Comparison of ENCODE assay signal across 21 mouse cellular contexts in the genomic region with DNA sequence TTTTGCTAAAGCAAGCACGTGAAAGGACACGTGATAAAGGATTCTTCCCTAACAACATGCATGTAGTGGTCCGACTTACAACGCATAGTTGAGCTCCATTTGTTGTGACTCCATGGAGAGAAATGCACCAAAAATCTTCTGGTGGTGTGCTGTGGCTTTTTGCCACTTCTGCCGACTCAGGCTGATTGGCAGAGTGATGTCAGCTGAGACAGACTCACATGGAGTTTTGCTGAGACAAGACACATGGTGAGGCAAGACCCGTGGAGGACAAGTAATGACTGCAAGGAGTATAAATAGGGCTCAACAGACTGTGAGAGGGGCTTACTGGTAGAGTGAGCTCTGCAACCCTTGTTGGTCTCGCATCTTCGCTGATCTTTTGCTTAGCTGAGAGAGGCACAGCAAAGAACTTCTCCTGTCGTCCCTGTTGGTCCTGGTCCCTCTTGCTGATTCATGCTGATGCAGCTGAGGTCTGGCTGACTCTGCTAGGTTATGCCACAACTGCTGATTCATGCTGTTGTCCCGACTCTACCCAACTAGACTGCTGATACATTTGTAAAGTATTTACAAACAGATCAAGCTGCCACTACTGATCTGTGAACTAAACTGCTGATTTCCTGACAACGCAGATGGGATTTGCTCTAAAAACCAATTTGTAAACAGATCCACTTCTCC. TPM values are rescaled to one million over a fixed set of nuclear protein-coding genes. Genes with fewer than 3 reads are reported as not detected.
A peak's percentile ranks its signal among the peaks of the same experiment; 100 is the strongest.
DNase-seq lines count a peak whose midpoint lies in the region; ATAC-seq and TF ChIP-seq lines count a peak whose summit lies in the region.
"Had no signal": no experiment of that assay in that cellular context is flagged by ENCODE, and none has a peak within 500 bp of the region (broad histone marks: within the 10 kb centered on the region; RNA-seq: fewer than 3 reads in every experiment).

No protein-coding gene starts in this region.

- no peak for TF ChIP-seq CTCF in G1E (IDR thresholded peaks at IDR 0.05; ENCODE audit: low read depth, low read length)
- no peak for TF ChIP-seq CTCF in embryonic fibroblast, embryonic 13.5 days (IDR thresholded peaks at IDR 0.05; ENCODE audit: borderline replicate concordance, insufficient read depth, low read length)
- no peak for TF ChIP-seq CTCF in liver, embryonic 14.5 days (IDR thresholded peaks at IDR 0.05; ENCODE audit: low read depth)

- no peak for TF ChIP-seq EP300 in liver, embryonic 14.5 days (IDR thresholded peaks at IDR 0.05; ENCODE audit: low read depth)

- no peak overlapping the region for H3K4me2 ChIP-seq in heart, embryonic 12.5 days
- H3K4me2 ChIP-seq in liver, embryonic 14.5 days (ENCODE audit: low read depth), result no peak overlapping the region; the same call in none of the 2 replicates
- no peak overlapping the region for H3K4me2 ChIP-seq in midbrain, embryonic 16.5 days (ENCODE audit: low read length)
- H3K4me2 ChIP-seq: embryonic facial prominence, embryonic 12.5 days; midbrain, embryonic 11.5 days had no signal

- peak; percentile 93 for ATAC-seq in heart, embryonic 12.5 days (ENCODE audit: insufficient number of reproducible peaks, low FRiP score)
- peak; percentile 80 for ATAC-seq in G1E (ENCODE audit: extremely low read depth, insufficient number of reproducible peaks, low FRiP score, poor library complexity, severe bottlenecking)
- peak; percentile 91 for ATAC-seq in liver, embryonic 14.5 days (ENCODE audit: insufficient read depth)
- no peak for ATAC-seq in midbrain, embryonic 16.5 days
- ATAC-seq: forebrain, embryonic 14.5 days had no signal

- WGBS in heart, embryonic 12.5 days, result 81% methylated on average over 11 of the region's 11 CpGs
- WGBS in liver, embryonic 14.5 days (ENCODE audit: insufficient replicate concordance), result 52% methylated on average over 11 of the region's 11 CpGs
- WGBS in midbrain, embryonic 16.5 days, result 92% methylated on average over 11 of the region's 11 CpGs

- peak overlapping the region; percentile 50 for H3K27ac ChIP-seq in heart, embryonic 12.5 days (ENCODE audit: poor library complexity, severe bottlenecking)
- peak overlapping the region; percentile 25; the same call in 1 of the 2 replicates for H3K27ac ChIP-seq in embryonic fibroblast, embryonic 13.5 days (ENCODE audit: insufficient read depth, low read length)
- H3K27ac ChIP-seq in liver, embryonic 14.5 days, result peak overlapping the region; percentile 59
- no peak overlapping the region for H3K27ac ChIP-seq in midbrain, embryonic 16.5 days (ENCODE audit: low read length)
- H3K27ac ChIP-seq: stomach, postnatal 0 days had no signal

- DNase-seq in heart, adult 9 months (ENCODE audit: low spot score in 2 of 2), result no peak
- DNase-seq in G1E (ENCODE audit: low spot score), result peak; percentile 18
- peak; percentile 36 to 57 (median 47) for DNase-seq in liver, embryonic 14.5 days (ENCODE audit: low read depth in 3 of 3, low spot score in 3 of 3)
- DNase-seq in left cerebral cortex, postnatal 4 days, result no peak
- DNase-seq in urinary bladder, adult 18-20 months (ENCODE audit: low spot score in 2 of 2), result no peak
- DNase-seq: cerebellum, adult 11 months; cerebellum, postnatal 36 days; heart, adult 18-20 months; kidney, adult 8-10 months; lung, postnatal 14 days; thymus, postnatal 14 days had no signal

- intact Hi-C loops in left cerebral cortex, postnatal 4 days (cut with DNase I), result no loop called here

- H3K27me3 ChIP-seq in heart, embryonic 12.5 days (replicated peaks), result no peaks in the 10 kb centered on the region
- H3K27me3 ChIP-seq in G1E (ENCODE audit: insufficient read depth, low read length), result peaks cover 23% of the 10 kb centered on the region
- no peaks in the 10 kb centered on the region for H3K27me3 ChIP-seq in liver, embryonic 14.5 days (ENCODE audit: control insufficient read depth, insufficient read depth, low read length)
- H3K27me3 ChIP-seq in midbrain, embryonic 16.5 days (ENCODE audit: control insufficient read depth, insufficient read depth, low read depth, low read length), result no peaks in the 10 kb centered on the region
- H3K27me3 ChIP-seq: embryonic facial prominence, embryonic 12.5 days had no signal

- no peak overlapping the region for H3K4me3 ChIP-seq in heart, embryonic 12.5 days
- H3K4me3 ChIP-seq in G1E (ENCODE audit: low read depth, low read length), result no peak overlapping the region
- no peak overlapping the region for H3K4me3 ChIP-seq in embryonic fibroblast, embryonic 13.5 days (ENCODE audit: insufficient read depth, low read length)
- peak overlapping the region in 1 of 2 experiments; percentile 11; a peak in 2 of 4 replicates for H3K4me3 ChIP-seq in liver, embryonic 14.5 days (ENCODE audit: insufficient read depth in 1 of 2, low read depth in 2 of 2, low read length in 2 of 2)
- no peak overlapping the region for H3K4me3 ChIP-seq in midbrain, embryonic 16.5 days (ENCODE audit: low read depth, low read length)
- H3K4me3 ChIP-seq: embryonic facial prominence, embryonic 12.5 days; myocyte had no signal

- no peak overlapping the region for H3K9ac ChIP-seq in heart, embryonic 12.5 days
- no peak overlapping the region; the same call in 1 of the 2 replicates for H3K9ac ChIP-seq in liver, embryonic 14.5 days (replicated peaks)
- no peak overlapping the region for H3K9ac ChIP-seq in midbrain, embryonic 16.5 days (ENCODE audit: low read depth, low read length)
- H3K9ac ChIP-seq: embryonic facial prominence, embryonic 12.5 days had no signal

- H3K4me1 ChIP-seq in heart, embryonic 12.5 days (replicated peaks), result peaks cover 36% of the 10 kb centered on the region
- peaks cover 12% of the 10 kb centered on the region; the same call in 1 of the 2 replicates for H3K4me1 ChIP-seq in G1E (ENCODE audit: insufficient read depth, low read depth, low read length)
- H3K4me1 ChIP-seq in embryonic fibroblast, embryonic 13.5 days (ENCODE audit: control insufficient read depth, insufficient read depth, low read length), result no peaks in the 10 kb centered on the region
- H3K4me1 ChIP-seq in liver, embryonic 14.5 days (replicated peaks; ENCODE audit: control insufficient read depth in 2 of 2, insufficient read depth in 2 of 2, low read length in 1 of 2), result peaks cover 0 to 27% of the 10 kb centered on the region in 2 experiments; a peak in 2 of 4 replicates
- no peaks in the 10 kb centered on the region for H3K4me1 ChIP-seq in midbrain, embryonic 16.5 days (ENCODE audit: control insufficient read depth, insufficient read depth, low read length)

- no peaks in the 10 kb centered on the region for H3K9me3 ChIP-seq in heart, embryonic 12.5 days (replicated peaks)
- H3K9me3 ChIP-seq in G1E (replicated peaks), result no peaks in the 10 kb centered on the region
- H3K9me3 ChIP-seq in liver, embryonic 14.5 days (ENCODE audit: control insufficient read depth, low read length), result no peaks in the 10 kb centered on the region
- no peaks in the 10 kb centered on the region for H3K9me3 ChIP-seq in midbrain, embryonic 16.5 days (replicated peaks; ENCODE audit: control insufficient read depth, low read length, poor library complexity, severe bottlenecking)
- H3K9me3 ChIP-seq: embryonic facial prominence, embryonic 12.5 days had no signal

- peaks cover 6% of the 10 kb centered on the region; the same call in 1 of the 2 replicates for H3K36me3 ChIP-seq in heart, embryonic 12.5 days
- H3K36me3 ChIP-seq in G1E (replicated peaks), result no peaks in the 10 kb centered on the region
- H3K36me3 ChIP-seq in liver, embryonic 14.5 days (replicated peaks; ENCODE audit: control insufficient read depth, insufficient read depth, low read depth), result no peaks in the 10 kb centered on the region
- H3K36me3 ChIP-seq in midbrain, embryonic 16.5 days (ENCODE audit: control insufficient read depth, insufficient read depth, low read length), result no peaks in the 10 kb centered on the region
- H3K36me3 ChIP-seq: embryonic facial prominence, embryonic 12.5 days had no signal

- no peak for TF ChIP-seq POLR2A in embryonic fibroblast, embryonic 13.5 days (IDR thresholded peaks at IDR 0.05; ENCODE audit: low read depth, low read length)

RNA-seq across cellular contexts. Expression of gene Papolb, which starts 8.5 kb away (rescaled TPM):
- 0.24 and 0.33 TPM in 2 replicates for polyA plus RNA-seq in heart, embryonic 12.5 days (2016; fragmentation: Nextera tagmentation; extraction: Ambion mirVana)
- not detected in 2 replicates for total RNA-seq in G1E (2014; fragmentation: Nextera tagmentation)
- 0.06 and 0.11 TPM in 2 replicates for total RNA-seq in G1E (2017)
- not detected in 2 replicates for polyA plus RNA-seq in G1E (2012)
- polyA plus RNA-seq in embryonic fibroblast, embryonic 13.5 days (2011; ENCODE audit: insufficient read length, low read depth, missing spikeins), result 0.37 and 0.42 TPM in 2 replicates
- polyA plus RNA-seq in liver, embryonic 14.5 days (2012; rRNA removed), result not detected in 2 replicates
- not detected in 2 replicates for polyA plus RNA-seq in liver, embryonic 14.5 days (2014; fragmentation: Nextera tagmentation; extraction: Ambion mirVana)
- total RNA-seq in left cerebral cortex, postnatal 4 days (2021), result 1 to 10 TPM; 1.5 to 1.9 TPM
- polyA plus RNA-seq in midbrain, embryonic 16.5 days (2015; fragmentation: Nextera tagmentation; extraction: Ambion mirVana), result 0.14 and 0.20 TPM in 2 replicates
- total RNA-seq: neutrophil, adult 5-6 weeks had no signal
- polyA plus RNA-seq: spleen, adult 2 months; stomach, postnatal 0 days had no signal

RNA-seq across cellular contexts. Expression of gene Radil, which starts 29.6 kb away (rescaled TPM):
- 9.4 and 10.8 TPM in 2 replicates for polyA plus RNA-seq in heart, embryonic 12.5 days (2016; fragmentation: Nextera tagmentation; extraction: Ambion mirVana)
- total RNA-seq in G1E (2014; fragmentation: Nextera tagmentation), result not detected in 2 replicates
- 0.38 TPM in 1 of 2 replicates, not detected in the other for total RNA-seq in G1E (2017)
- polyA plus RNA-seq in G1E (2012), result not detected in 2 replicates
- polyA plus RNA-seq in embryonic fibroblast, embryonic 13.5 days (2011; ENCODE audit: insufficient read length, low read depth, missing spikeins), result 7.4 and 11.7 TPM in 2 replicates
- polyA plus RNA-seq in liver, embryonic 14.5 days (2012; rRNA removed), result 0.03 and 0.09 TPM in 2 replicates
- polyA plus RNA-seq in liver, embryonic 14.5 days (2014; fragmentation: Nextera tagmentation; extraction: Ambion mirVana), result 0.05 and 0.08 TPM in 2 replicates
- total RNA-seq in left cerebral cortex, postnatal 4 days (2021), result 10 to 100 TPM; 24.0 to 27.9 TPM
- polyA plus RNA-seq in midbrain, embryonic 16.5 days (2015; fragmentation: Nextera tagmentation; extraction: Ambion mirVana), result 24.0 and 26.2 TPM in 2 replicates
- total RNA-seq: neutrophil, adult 5-6 weeks had no signal

RNA-seq across cellular contexts. Expression of gene Ap5z1, which starts 57.6 kb away (rescaled TPM):
- polyA plus RNA-seq in heart, embryonic 12.5 days (2016; fragmentation: Nextera tagmentation; extraction: Ambion mirVana), result 7.3 and 9.9 TPM in 2 replicates
- total RNA-seq in G1E (2014; fragmentation: Nextera tagmentation), result 14.1 and 14.6 TPM in 2 replicates
- 11.5 and 14.0 TPM in 2 replicates for total RNA-seq in G1E (2017)
- 32.0 and 37.7 TPM in 2 replicates for polyA plus RNA-seq in G1E (2012)
- polyA plus RNA-seq in embryonic fibroblast, embryonic 13.5 days (2011; ENCODE audit: insufficient read length, low read depth, missing spikeins), result 8.2 and 10.1 TPM in 2 replicates
- polyA plus RNA-seq in liver, embryonic 14.5 days (2012; rRNA removed), result 5.8 and 6.8 TPM in 2 replicates
- polyA plus RNA-seq in liver, embryonic 14.5 days (2014; fragmentation: Nextera tagmentation; extraction: Ambion mirVana), result 3.1 and 3.5 TPM in 2 replicates
- total RNA-seq in left cerebral cortex, postnatal 4 days (2021), result 10 to 100 TPM; 21.9 to 23.2 TPM
- polyA plus RNA-seq in midbrain, embryonic 16.5 days (2015; fragmentation: Nextera tagmentation; extraction: Ambion mirVana), result 12.2 and 14.1 TPM in 2 replicates

Comparison
In these comparisons a context has a peak if more than half of its experiments do, and no peak if none do; other contexts are left out.
1. DNase-seq: peak in G1E (single experiment) and liver, embryonic 14.5 days (3 of 3); none in heart, adult 9 months (0 of 2), left cerebral cortex, postnatal 4 days (single experiment) and urinary bladder, adult 18-20 months (0 of 2).